Mouse (Mus musculus) spleen, postnatal 14 days (tissue): ENCODE data around the gene Cmtm7.
A peak's percentile ranks its signal among the peaks of the same experiment; 100 is the strongest.

Experiments used
- DNase-seq, 2 experiments: peaks; one replicate each; pipeline ENCODE4 v3.0.0; 2021 to 2022; ENCODE audit warnings: low spot score in 2 of 2

Cmtm7 gene

GRCm38 (mm10) chr9:114716677-114717331 lies 64.9 kb downstream of the Cmtm7 start:
- no peak for DNase-seq

- no peak for DNase-seq
Observed at GRCm38 (mm10) chr9:114713481-114713880, 68.2 kb downstream of the Cmtm7 start.

- peak in 1 of 2 experiments; percentile 21 for DNase-seq
Observed at GRCm38 (mm10) chr9:114710345-114710744, 71.3 kb downstream of the Cmtm7 start.

- DNase-seq, result no peak
Observed at GRCm38 (mm10) chr9:114707805-114708204, 73.9 kb downstream of the Cmtm7 start.
